Mouse (Mus musculus): ENCODE results near the gene Cct5. TPM values are rescaled to one million over a fixed set of nuclear protein-coding genes. Genes with fewer than 3 reads are reported as not detected.
A peak's percentile ranks its signal among the peaks of the same experiment; 100 is the strongest.
"Not testable (repeated sequence)": the region's sequence is repeated elsewhere in the genome, so short reads cannot be mapped to it uniquely, and the experiment has no call there.

The Cct5 gene
- polyA plus RNA-seq, 1 experiment from 2014 or later: 504 TPM

- no peak overlapping the region for H3K9ac ChIP-seq
- H3K4me1 ChIP-seq: peaks cover 18% of the 10 kb centered on the region
- WGBS: 96% methylated on average over 7 of the region's 7 CpGs
- ATAC-seq (replicated peaks): no peak
- peaks cover 59% of the 10 kb centered on the region for H3K36me3 ChIP-seq (replicated peaks)
- H3K27me3 ChIP-seq (replicated peaks): no peaks in the 10 kb centered on the region
- no peaks in the 10 kb centered on the region for H3K9me3 ChIP-seq
- no peak overlapping the region for H3K27ac ChIP-seq
- no peak overlapping the region for H3K4me2 ChIP-seq
- no peak overlapping the region for H3K4me3 ChIP-seq
These were observed 6.0 kb downstream of the Cct5 start for GRCm38 (mm10) chr15:31595651-31596050.

- peaks cover 69% of the 10 kb centered on the region for H3K36me3 ChIP-seq (replicated peaks)
- no peaks in the 10 kb centered on the region for H3K9me3 ChIP-seq
- no peak overlapping the region for H3K27ac ChIP-seq
- no peak for ATAC-seq (replicated peaks)
- H3K4me1 ChIP-seq: peaks cover 5% of the 10 kb centered on the region
- no peak overlapping the region for H3K9ac ChIP-seq
- H3K4me2 ChIP-seq: no peak overlapping the region
- no peaks in the 10 kb centered on the region for H3K27me3 ChIP-seq (replicated peaks)
- 93% methylated on average over 14 of the region's 14 CpGs for WGBS
- no peak overlapping the region for H3K4me3 ChIP-seq
These were observed 7.3 kb downstream of the Cct5 start for GRCm38 (mm10) chr15:31594260-31594659.

GRCm38 (mm10) chr15:31592531-31592930, 9.1 kb downstream of the Cct5 start:
- H3K27ac ChIP-seq: no peak overlapping the region
- H3K4me2 ChIP-seq: no peak overlapping the region
- no peaks in the 10 kb centered on the region for H3K27me3 ChIP-seq (replicated peaks)
- no peaks in the 10 kb centered on the region for H3K9me3 ChIP-seq
- H3K4me3 ChIP-seq: no peak overlapping the region
- H3K9ac ChIP-seq: no peak overlapping the region
- no peaks in the 10 kb centered on the region; the same call in 1 of the 2 replicates for H3K4me1 ChIP-seq
- 87% methylated on average over 8 of the region's 8 CpGs for WGBS
- H3K36me3 ChIP-seq (replicated peaks): peaks cover 66% of the 10 kb centered on the region
- ATAC-seq (replicated peaks): no peak

GRCm38 (mm10) chr15:31590176-31590575, 11.4 kb downstream of the Cct5 start:
- 92% methylated on average over 5 of the region's 5 CpGs for WGBS
- no peak for ATAC-seq (replicated peaks)

GRCm38 (mm10) chr15:31588989-31589640, 12.5 kb downstream of the Cct5 start:
- Histone ChIP-seq H3K9me3 (no peaks in the 10 kb centered on the region), H3K27me3 (replicated peaks) (no peaks in the 10 kb centered on the region), H3K36me3 (replicated peaks) (peaks cover 44% of the 10 kb centered on the region), H3K9ac (no peak overlapping the region), H3K4me2 (no peak overlapping the region), H3K4me1 (no peaks in the 10 kb centered on the region), H3K4me3 (no peak overlapping the region), H3K27ac (no peak overlapping the region)
- 70% methylated on average over 8 of the region's 8 CpGs for WGBS
- ATAC-seq (replicated peaks): no peak

More at GRCm38 (mm10) chr15:31590176-31590575, 11.4 kb downstream of the Cct5 start:
- H3K27ac ChIP-seq: no peak overlapping the region
- H3K9ac ChIP-seq: no peak overlapping the region
- H3K4me1 ChIP-seq: no peaks in the 10 kb centered on the region
- H3K9me3 ChIP-seq: no peaks in the 10 kb centered on the region
- H3K4me3 ChIP-seq: no peak overlapping the region
- peaks cover 54% of the 10 kb centered on the region for H3K36me3 ChIP-seq (replicated peaks)
- no peaks in the 10 kb centered on the region for H3K27me3 ChIP-seq (replicated peaks)
- H3K4me2 ChIP-seq: no peak overlapping the region

GRCm38 (mm10) chr15:31587789-31588188, 13.8 kb downstream of the Cct5 start:
- no peak overlapping the region for H3K9ac ChIP-seq
- H3K4me3 ChIP-seq: no peak overlapping the region
- H3K36me3 ChIP-seq (replicated peaks): peaks cover 31% of the 10 kb centered on the region
- whole genome bisulfite sequencing: 73% methylated on average over 2 of the region's 2 CpGs
- H3K27me3 ChIP-seq (replicated peaks): no peaks in the 10 kb centered on the region
- no peaks in the 10 kb centered on the region for H3K9me3 ChIP-seq
- H3K27ac ChIP-seq: no peak overlapping the region
- H3K4me1 ChIP-seq: no peaks in the 10 kb centered on the region
- no peak overlapping the region for H3K4me2 ChIP-seq
- 0 out of 2 replicates have a peak, but pooled peaks have one; percentile 7 for ATAC-seq (replicated peaks)

GRCm38 (mm10) chr15:31586519-31586918, 15.1 kb downstream of the Cct5 start:
- H3K4me2 ChIP-seq: no peak overlapping the region
- H3K9me3 ChIP-seq: no peaks in the 10 kb centered on the region
- no peaks in the 10 kb centered on the region for H3K4me1 ChIP-seq
- H3K27ac ChIP-seq: no peak overlapping the region
- no peak overlapping the region for H3K9ac ChIP-seq
- WGBS: under 1% methylated on average over 4 of the region's 4 CpGs
- peak; percentile 67 for ATAC-seq (replicated peaks)
- no peaks in the 10 kb centered on the region for H3K27me3 ChIP-seq (replicated peaks)
- no peak overlapping the region for H3K4me3 ChIP-seq
- peaks cover 18% of the 10 kb centered on the region for H3K36me3 ChIP-seq (replicated peaks)

- no peak for ATAC-seq (replicated peaks)
- no peak overlapping the region for H3K4me2 ChIP-seq
- peaks cover 14% of the 10 kb centered on the region for H3K36me3 ChIP-seq (replicated peaks)
- no peak overlapping the region for H3K4me3 ChIP-seq
- no peak overlapping the region for H3K27ac ChIP-seq
- H3K27me3 ChIP-seq (replicated peaks): no peaks in the 10 kb centered on the region
- no peak overlapping the region for H3K9ac ChIP-seq
- no peaks in the 10 kb centered on the region for H3K4me1 ChIP-seq
- H3K9me3 ChIP-seq: no peaks in the 10 kb centered on the region
- WGBS: 86% methylated on average over 5 of the region's 5 CpGs
These were observed 15.5 kb downstream of the Cct5 start for GRCm38 (mm10) chr15:31586088-31586487.

GRCm38 (mm10) chr15:31585238-31585637, 16.4 kb downstream of the Cct5 start:
- peaks cover 6% of the 10 kb centered on the region; the same call in 1 of the 2 replicates for H3K36me3 ChIP-seq (replicated peaks)
- no peak overlapping the region for H3K4me3 ChIP-seq
- 66% methylated on average over 7 of the region's 7 CpGs for WGBS
- H3K4me2 ChIP-seq: no peak overlapping the region
- no peaks in the 10 kb centered on the region for H3K9me3 ChIP-seq
- no peak overlapping the region for H3K27ac ChIP-seq
- no peak overlapping the region for H3K9ac ChIP-seq
- no peaks in the 10 kb centered on the region for H3K27me3 ChIP-seq (replicated peaks)
- H3K4me1 ChIP-seq: no peaks in the 10 kb centered on the region
- ATAC-seq (replicated peaks): no peak

- Histone ChIP-seq H3K36me3 (replicated peaks) (no peaks in the 10 kb centered on the region), H3K4me3 (no peak overlapping the region), H3K4me1 (no peaks in the 10 kb centered on the region), H3K9me3 (no peaks in the 10 kb centered on the region), H3K27ac (no peak overlapping the region), H3K4me2 (no peak overlapping the region), H3K27me3 (replicated peaks) (no peaks in the 10 kb centered on the region), H3K9ac (no peak overlapping the region)
- 93% methylated on average over 13 of the region's 13 CpGs for WGBS
- ATAC-seq (replicated peaks): no peak
These were observed 18.1 kb downstream of the Cct5 start for GRCm38 (mm10) chr15:31583304-31584085.

GRCm38 (mm10) chr15:31581086-31581485, 20.5 kb downstream of the Cct5 start:
- H3K27ac ChIP-seq; H3K27me3 ChIP-seq (replicated peaks); H3K4me1 ChIP-seq; H3K4me2 ChIP-seq; H3K9ac ChIP-seq; ATAC-seq (replicated peaks); H3K36me3 ChIP-seq (replicated peaks); H3K9me3 ChIP-seq; H3K4me3 ChIP-seq: not testable (repeated sequence)
- WGBS: 93% methylated on average over 2 of the region's 2 CpGs

GRCm38 (mm10) chr15:31576076-31576475, 25.5 kb downstream of the Cct5 start:
- Histone ChIP-seq H3K36me3 (replicated peaks) (no peaks in the 10 kb centered on the region), H3K9ac (no peak overlapping the region), H3K4me1 (no peaks in the 10 kb centered on the region), H3K9me3 (no peaks in the 10 kb centered on the region), H3K27me3 (replicated peaks) (no peaks in the 10 kb centered on the region), H3K4me2 (no peak overlapping the region), H3K4me3 (no peak overlapping the region), H3K27ac (no peak overlapping the region)
- WGBS: 82% methylated on average over 5 of the region's 5 CpGs
- ATAC-seq (replicated peaks): no peak

- H3K4me2 ChIP-seq: no peak overlapping the region
- H3K9me3 ChIP-seq: no peaks in the 10 kb centered on the region
- no peak overlapping the region for H3K27ac ChIP-seq
- no peak overlapping the region for H3K9ac ChIP-seq
- ATAC-seq (replicated peaks): no peak
- no peaks in the 10 kb centered on the region for H3K36me3 ChIP-seq (replicated peaks)
- H3K27me3 ChIP-seq (replicated peaks): no peaks in the 10 kb centered on the region
- H3K4me1 ChIP-seq: no peaks in the 10 kb centered on the region
- no peak overlapping the region for H3K4me3 ChIP-seq
These were observed 27.9 kb downstream of the Cct5 start for GRCm38 (mm10) chr15:31573692-31574091.
